Mouse (Mus musculus) limb, embryonic 15.5 days (tissue): ENCODE measurements around the gene Sstr2. TPM values are rescaled to one million over a fixed set of nuclear protein-coding genes. Genes with fewer than 3 reads are reported as not detected.

ENCODE experiments used
- ATAC-seq: fragments of 200-750 bp; cut with Nextera tagmentation; 2 replicates; pipeline ENCODE4 v1.8.0; 2017; ENCODE audit warnings: low read depth, moderate TSS enrichment; ENCODE audit not compliant: insufficient number of reproducible peaks, low FRiP score, low TSS enrichment
- H3K27ac ChIP-seq: fragments of 300-500 bp; sonication (generic); 2 replicates; pipeline ENCODE4 v1.5.1; 2015; ENCODE audit warnings: moderate library complexity, mild to moderate bottlenecking, inconsistent platforms
- H3K27me3 ChIP-seq: fragments of 300-500 bp; sonication (generic); 2 replicates; pipeline ENCODE4 v1.6.1; 2015; ENCODE audit warnings: inconsistent platforms
- H3K36me3 ChIP-seq: fragments of 300-500 bp; sonication (generic); 2 replicates; pipeline ENCODE4 v1.6.1; 2015; ENCODE audit warnings: inconsistent platforms
- H3K4me1 ChIP-seq: fragments of 300-500 bp; sonication (generic); 2 replicates; pipeline ENCODE4 v1.6.1; 2015; ENCODE audit warnings: inconsistent platforms
- H3K4me2 ChIP-seq: fragments of 300-500 bp; sonication (generic); 2 replicates; pipeline ENCODE4 v1.6.1; 2015; ENCODE audit warnings: mild to moderate bottlenecking, inconsistent platforms
- H3K4me3 ChIP-seq: fragments of 300-500 bp; sonication (generic); 2 replicates; pipeline ENCODE4 v1.5.1; 2015; ENCODE audit warnings: mild to moderate bottlenecking, inconsistent platforms
- H3K9ac ChIP-seq: fragments of 300-500 bp; sonication (generic); 2 replicates; pipeline ENCODE4 v1.6.1; 2015; ENCODE audit warnings: inconsistent platforms
- H3K9me3 ChIP-seq: fragments of 300-500 bp; sonication (generic); 2 replicates; pipeline ENCODE4 v1.6.1; 2016; ENCODE audit warnings: inconsistent platforms
- WGBS: fragments of 180-500 bp; shearing (Covaris S2); methylation state at CpG from one replicate; pipeline ENCODE4 v1.1.7; 2015; 5-methylcytosine and 5-hydroxymethylcytosine counted together
- polyA plus RNA-seq: library from polyadenylated mRNA; unstranded; fragments of >200 nt; fragmentation: Nextera tagmentation; extraction: Ambion mirVana; gene quantifications from 2 replicates; pipeline ENCODE4 v1.2.1, GENCODE M21; 2015

Sstr2 gene
- polyA plus RNA-seq, 1 experiment from 2014 or later = 1.0 TPM

DNA sequence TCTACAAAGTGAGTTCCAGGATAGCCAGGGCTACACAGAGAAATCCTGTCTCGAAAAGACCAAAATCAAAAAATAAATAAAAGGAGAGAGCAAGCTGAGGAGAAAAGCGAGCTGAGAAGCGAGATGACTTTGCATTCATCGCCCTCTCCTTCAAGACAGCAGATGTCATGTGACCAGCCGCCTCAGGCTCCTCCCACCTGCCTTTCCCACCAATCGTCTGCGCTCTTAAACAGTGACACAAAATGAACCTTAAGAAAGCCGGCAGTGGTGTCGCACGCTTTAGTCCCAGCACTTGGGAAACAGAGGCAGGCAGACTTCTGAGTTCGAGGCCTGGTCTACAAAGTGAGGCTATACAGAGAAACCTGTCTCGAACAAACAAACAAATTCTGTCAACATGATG, 11.6 kb upstream of the Sstr2 start:
- H3K4me3 ChIP-seq = no peak overlapping the region
- no peak overlapping the region for H3K27ac ChIP-seq
- no peaks in the 10 kb centered on the region for H3K9me3 ChIP-seq
- no peak overlapping the region for H3K4me2 ChIP-seq
- ATAC-seq = no peak
- WGBS = 97% methylated on average over 12 of the region's 12 CpGs
- peaks cover 18% of the 10 kb centered on the region for H3K4me1 ChIP-seq
- H3K9ac ChIP-seq = no peak overlapping the region
- H3K36me3 ChIP-seq = no peaks in the 10 kb centered on the region
- H3K27me3 ChIP-seq = no peaks in the 10 kb centered on the region

DNA sequence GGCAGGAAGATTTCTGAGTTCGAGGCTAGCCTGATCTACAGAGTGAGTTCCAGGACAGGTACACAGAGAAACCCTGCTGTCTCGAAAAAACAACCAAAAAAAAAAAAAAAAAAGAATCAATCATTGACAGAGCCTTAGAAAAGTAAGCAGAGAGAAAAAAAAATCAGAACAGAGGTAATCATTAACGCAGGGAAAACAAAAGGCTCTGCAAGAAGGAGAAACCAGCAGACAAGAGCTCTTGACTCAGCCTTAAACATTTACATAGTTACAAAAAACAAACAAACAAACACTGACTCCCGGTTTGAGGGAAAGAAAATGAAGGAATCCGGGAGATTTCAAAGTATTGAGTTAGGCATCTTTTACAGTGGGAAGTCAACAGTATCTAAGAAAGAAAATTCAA, 9.6 kb upstream of the Sstr2 start:
- no peak for ATAC-seq
- Histone ChIP-seq H3K27ac (no peak overlapping the region), H3K4me1 (peaks cover 11% of the 10 kb centered on the region), H3K9me3 (no peaks in the 10 kb centered on the region), H3K27me3 (no peaks in the 10 kb centered on the region), H3K4me3 (no peak overlapping the region), H3K4me2 (no peak overlapping the region), H3K9ac (no peak overlapping the region), H3K36me3 (no peaks in the 10 kb centered on the region)
- 82% methylated on average over 5 of the region's 5 CpGs for WGBS

DNA sequence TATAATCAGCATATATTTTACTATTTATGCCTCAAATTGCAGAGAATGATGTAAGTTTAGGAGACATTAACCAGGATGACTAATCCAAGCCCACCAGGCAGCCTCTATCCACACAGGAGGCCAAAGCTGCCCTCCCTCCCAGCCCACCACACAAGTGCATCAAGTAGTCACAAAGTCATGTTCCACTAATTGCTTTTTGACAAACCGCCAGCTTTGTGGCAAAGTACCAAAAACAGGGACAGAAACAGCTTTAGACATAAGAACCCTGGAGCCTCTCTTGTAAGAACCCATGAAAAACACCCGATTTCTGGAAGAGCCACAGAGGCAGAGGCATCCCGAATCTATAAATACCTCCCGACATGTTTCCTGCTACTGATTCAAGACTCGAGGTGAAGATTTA, 8.9 kb upstream of the Sstr2 start:
- H3K9me3 ChIP-seq = no peaks in the 10 kb centered on the region
- ATAC-seq = no peak
- no peak overlapping the region for H3K4me2 ChIP-seq
- H3K27ac ChIP-seq = no peak overlapping the region
- H3K4me3 ChIP-seq = no peak overlapping the region
- H3K9ac ChIP-seq = no peak overlapping the region
- no peaks in the 10 kb centered on the region for H3K36me3 ChIP-seq
- H3K27me3 ChIP-seq = 0 out of 2 replicates have a peak, but pooled peaks cover under 1% of the 10 kb centered on the region
- peaks cover 11% of the 10 kb centered on the region for H3K4me1 ChIP-seq
- WGBS = 39% methylated on average over 5 of the region's 5 CpGs

DNA sequence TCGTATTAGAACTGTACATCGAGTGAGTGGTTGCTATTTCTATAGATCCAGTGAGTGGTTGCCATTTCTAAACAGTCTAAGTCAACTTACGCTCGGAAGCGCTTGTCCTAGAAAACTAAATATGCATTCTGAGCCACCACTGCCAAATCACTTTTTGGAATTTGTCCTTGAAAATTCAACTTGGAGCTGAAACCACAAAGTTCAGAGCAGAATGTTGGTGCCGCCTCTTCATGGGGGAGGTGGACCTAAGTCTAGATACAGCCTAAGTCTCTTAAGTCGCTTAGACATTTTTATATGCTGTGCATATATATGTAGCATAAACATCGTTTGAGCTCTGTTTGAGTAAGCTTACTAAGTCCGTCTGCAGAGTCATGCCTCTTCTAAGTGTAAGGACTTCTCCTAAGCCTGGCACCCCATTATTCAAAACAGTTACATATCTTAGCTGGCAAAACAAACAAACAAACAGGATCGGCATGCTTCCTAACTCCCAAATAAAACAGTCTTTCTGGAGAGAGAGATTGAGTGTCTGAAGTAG, 8.0 kb upstream of the Sstr2 start:
- no peak overlapping the region for H3K4me2 ChIP-seq
- no peaks in the 10 kb centered on the region for H3K9me3 ChIP-seq
- no peak for ATAC-seq
- H3K27ac ChIP-seq = no peak overlapping the region
- H3K27me3 ChIP-seq = 0 out of 2 replicates have a peak, but pooled peaks cover 4% of the 10 kb centered on the region
- no peak overlapping the region for H3K9ac ChIP-seq
- no peaks in the 10 kb centered on the region for H3K36me3 ChIP-seq
- H3K4me3 ChIP-seq = no peak overlapping the region
- 80% methylated on average over 10 of the region's 10 CpGs for WGBS
- peaks cover 11% of the 10 kb centered on the region for H3K4me1 ChIP-seq

DNA sequence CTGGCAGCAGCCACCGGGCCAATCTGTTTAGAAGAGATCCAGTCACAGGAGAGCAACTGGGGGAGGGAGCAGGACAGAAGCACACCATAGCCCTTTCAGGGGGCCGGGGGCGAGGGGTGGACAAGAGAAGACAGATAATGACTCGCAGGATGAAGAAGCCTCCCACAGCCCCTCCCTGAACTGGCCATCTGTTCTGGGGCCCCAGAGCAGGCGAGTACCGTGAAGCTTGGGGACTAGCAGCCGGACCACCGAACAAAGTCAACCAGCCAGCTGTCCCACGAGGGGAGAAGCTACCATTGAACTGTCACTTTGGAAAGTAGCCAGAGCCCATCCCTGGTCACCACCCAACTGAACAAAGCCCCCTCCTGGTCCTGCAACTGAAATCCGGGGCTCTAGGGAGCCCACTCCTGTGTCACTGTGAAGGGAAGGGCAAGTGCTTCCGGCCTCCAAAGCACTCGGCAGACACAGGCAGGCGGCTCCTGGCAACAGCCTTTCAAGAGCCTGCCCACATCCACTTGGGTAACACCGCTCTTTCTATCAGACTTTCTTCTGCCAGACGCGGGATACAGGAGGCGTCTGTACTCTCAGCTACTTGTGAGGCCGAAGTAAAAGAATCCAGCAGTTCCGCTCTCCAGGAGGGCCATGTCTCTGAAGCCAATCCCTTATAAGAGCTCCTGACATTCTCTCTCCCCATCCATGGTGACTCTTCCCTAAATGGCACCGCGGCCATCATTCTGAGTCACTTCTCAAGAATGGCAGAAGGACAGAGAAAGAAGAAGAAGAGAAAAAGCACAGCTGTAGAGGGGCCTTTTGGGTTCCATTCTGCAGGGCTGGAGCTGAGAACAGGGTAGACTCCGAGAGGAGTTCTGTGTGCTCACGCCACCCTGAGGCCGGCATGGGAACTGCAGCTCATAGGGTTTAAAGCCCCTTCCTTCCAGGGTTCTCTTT, 7.2 kb upstream of the Sstr2 start:
- H3K27me3 ChIP-seq = 0 out of 2 replicates have a peak, but pooled peaks cover 4% of the 10 kb centered on the region
- H3K9me3 ChIP-seq = no peaks in the 10 kb centered on the region
- no peak overlapping the region for H3K27ac ChIP-seq
- ATAC-seq = no peak
- no peak overlapping the region for H3K4me3 ChIP-seq
- no peak overlapping the region for H3K9ac ChIP-seq
- H3K4me1 ChIP-seq = peaks cover 11% of the 10 kb centered on the region
- H3K36me3 ChIP-seq = no peaks in the 10 kb centered on the region
- WGBS = 25% methylated on average over 24 of the region's 24 CpGs
- H3K4me2 ChIP-seq = peak overlapping the region; percentile 19; the same call in 1 of the 2 replicates

DNA sequence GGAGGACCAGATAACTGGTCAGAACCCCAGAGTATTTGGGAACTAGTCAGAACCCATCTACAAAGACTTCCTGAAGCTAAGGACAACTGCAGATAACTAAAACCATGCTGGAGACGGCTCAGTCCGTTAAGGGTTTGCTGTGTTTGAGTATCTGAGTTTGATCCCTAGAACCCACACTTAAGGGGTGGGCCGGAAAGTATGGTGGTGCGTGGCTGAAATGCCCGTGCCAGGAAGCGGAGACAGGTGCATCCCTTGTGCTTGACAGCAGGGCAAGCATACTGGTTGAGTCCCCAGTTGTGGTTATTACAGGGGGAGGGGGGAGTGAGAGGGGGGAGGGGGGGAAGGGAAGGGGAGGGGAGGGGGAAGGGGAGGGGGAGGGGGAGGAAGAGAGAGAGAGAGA, 4.7 kb upstream of the Sstr2 start:
- peaks cover 24% of the 10 kb centered on the region for H3K27me3 ChIP-seq
- H3K9me3 ChIP-seq = no peaks in the 10 kb centered on the region
- no peaks in the 10 kb centered on the region for H3K36me3 ChIP-seq
- H3K4me3 ChIP-seq = no peak overlapping the region
- peaks cover 29% of the 10 kb centered on the region for H3K4me1 ChIP-seq
- WGBS = 71% methylated on average over 6 of the region's 6 CpGs
- H3K9ac ChIP-seq = no peak overlapping the region
- no peak overlapping the region for H3K4me2 ChIP-seq
- no peak overlapping the region for H3K27ac ChIP-seq
- no peak for ATAC-seq

DNA sequence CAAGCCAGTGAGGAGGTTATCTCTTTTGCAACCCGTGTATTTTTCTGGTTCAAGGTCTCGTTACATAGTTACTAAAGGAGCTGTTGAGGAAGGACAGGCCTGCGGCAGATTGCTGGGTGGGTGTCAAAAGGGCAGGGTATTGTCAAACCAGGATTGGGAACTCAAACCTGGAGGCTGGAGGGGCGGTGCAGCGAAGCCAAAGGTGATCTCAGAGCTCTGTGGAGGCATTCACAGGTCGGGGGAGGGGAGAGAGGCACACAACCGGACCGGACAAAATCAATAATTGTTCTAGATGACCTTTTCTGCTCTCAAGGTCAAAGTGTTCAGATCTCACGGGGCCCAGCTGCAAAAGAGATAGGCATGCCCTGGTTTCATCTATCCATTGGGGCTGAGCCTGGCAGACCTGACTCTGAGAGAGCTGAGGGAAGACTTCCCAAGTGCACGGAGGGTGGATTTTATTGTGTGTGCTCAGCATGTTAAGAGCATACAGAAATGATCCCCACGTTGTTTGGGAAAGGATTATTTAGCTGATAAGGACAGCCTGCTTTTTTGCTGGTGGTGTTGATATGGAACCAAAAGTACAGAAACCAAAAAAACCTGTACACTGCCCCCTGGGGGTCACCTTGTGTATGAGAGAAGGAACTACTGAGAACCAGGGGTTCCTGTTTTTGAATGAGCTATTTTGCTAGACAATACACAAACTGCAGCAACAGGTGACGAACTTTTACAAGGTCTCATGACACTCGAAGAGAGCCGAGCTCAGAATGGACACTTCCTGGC, 1.8 kb upstream of the Sstr2 start:
- H3K4me2 ChIP-seq = no peak overlapping the region
- H3K9ac ChIP-seq = no peak overlapping the region
- no peaks in the 10 kb centered on the region for H3K36me3 ChIP-seq
- peaks cover 47% of the 10 kb centered on the region for H3K27me3 ChIP-seq
- peaks cover 25% of the 10 kb centered on the region for H3K4me1 ChIP-seq
- H3K9me3 ChIP-seq = no peaks in the 10 kb centered on the region
- no peak overlapping the region for H3K27ac ChIP-seq
- ATAC-seq = no peak
- WGBS = 49% methylated on average over 14 of the region's 14 CpGs
- no peak overlapping the region for H3K4me3 ChIP-seq

DNA sequence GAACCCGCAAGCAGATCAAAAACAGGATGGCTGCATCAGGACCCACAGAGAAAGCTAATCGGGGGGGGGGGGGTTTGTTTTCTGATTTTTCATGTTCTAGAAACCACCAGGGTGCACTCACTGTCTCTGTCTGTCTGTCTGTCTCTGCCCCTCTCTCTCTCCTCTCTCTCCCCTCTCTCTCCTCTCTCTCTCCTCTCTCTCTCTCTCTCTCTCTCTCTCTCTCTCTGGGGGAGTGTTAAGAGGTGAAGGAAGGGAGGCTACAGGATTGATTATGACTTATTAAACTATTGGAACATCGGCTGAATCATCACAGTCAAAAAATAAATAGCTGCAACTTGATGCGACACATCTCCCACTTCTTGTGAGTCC, 855 bp upstream of the Sstr2 start:
- no peak overlapping the region for H3K9ac ChIP-seq
- no peaks in the 10 kb centered on the region for H3K9me3 ChIP-seq
- H3K27ac ChIP-seq = no peak overlapping the region
- no peak for ATAC-seq
- H3K4me3 ChIP-seq = peak overlapping the region; percentile 46
- peaks cover 24% of the 10 kb centered on the region for H3K4me1 ChIP-seq
- peak overlapping the region; percentile 90 for H3K4me2 ChIP-seq
- H3K36me3 ChIP-seq = no peaks in the 10 kb centered on the region
- H3K27me3 ChIP-seq = peaks cover 47% of the 10 kb centered on the region
- WGBS = 20% methylated on average over 4 of the region's 4 CpGs

DNA sequence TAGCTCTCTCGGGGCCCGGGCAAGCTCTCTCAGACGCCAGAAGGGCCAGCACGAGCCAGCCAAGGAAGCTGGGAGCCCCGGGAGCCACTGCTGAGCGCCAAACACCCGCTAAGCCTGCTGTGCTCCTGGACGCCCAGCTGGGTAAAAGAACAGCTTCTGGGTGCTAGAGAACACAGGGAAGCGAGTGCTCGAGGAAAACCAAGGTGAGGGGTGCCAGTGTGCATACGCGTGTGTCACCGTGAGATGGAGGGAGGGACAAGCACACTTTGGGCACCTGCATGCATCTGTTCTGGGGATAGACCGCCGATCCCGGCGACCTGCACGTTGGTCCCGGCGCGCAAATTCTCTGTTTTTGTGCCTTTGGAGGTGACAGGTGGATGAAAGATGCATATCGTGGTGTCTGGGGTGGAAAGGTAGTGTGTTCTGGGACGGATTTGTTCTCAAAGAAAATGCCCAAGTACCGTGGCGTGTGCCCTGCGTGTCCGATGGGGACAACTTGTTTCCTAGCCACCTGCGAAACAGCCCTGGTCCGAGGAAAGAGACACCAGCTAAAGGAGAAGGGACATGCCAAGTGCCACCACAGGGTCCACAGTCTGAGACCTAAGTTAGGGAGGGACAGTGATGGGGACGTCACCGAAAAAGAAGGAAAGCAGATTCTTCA, 408 bp downstream of the Sstr2 start:
- ATAC-seq = no peak

DNA sequence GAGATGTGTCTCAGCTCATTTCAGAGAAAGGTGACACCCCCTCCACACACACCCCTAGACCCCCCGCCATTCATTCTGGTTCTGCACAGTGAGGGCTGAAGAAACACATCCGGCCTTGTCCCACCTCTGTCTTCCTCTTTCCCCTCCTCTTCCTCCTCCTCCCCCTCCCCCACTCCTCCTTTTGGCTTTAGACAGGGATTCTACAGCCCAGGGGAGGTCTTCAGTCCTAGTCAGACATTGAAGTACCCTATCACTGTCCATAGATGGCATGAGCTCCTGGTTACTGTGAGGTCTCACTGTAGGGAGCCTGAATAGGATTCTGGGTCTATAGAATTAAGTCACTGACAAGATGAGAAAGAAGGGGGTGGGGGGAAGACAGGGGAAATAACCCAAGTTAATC, 1.9 kb downstream of the Sstr2 start:
- Histone ChIP-seq H3K27me3 (peaks cover 43% of the 10 kb centered on the region), H3K9ac (no peak overlapping the region), H3K36me3 (no peaks in the 10 kb centered on the region), H3K9me3 (no peaks in the 10 kb centered on the region), H3K27ac (no peak overlapping the region), H3K4me3 (no peak overlapping the region), H3K4me2 (no peak overlapping the region), H3K4me1 (peaks cover 24% of the 10 kb centered on the region)
- ATAC-seq = no peak
- WGBS = 56% methylated on average over 2 of the region's 2 CpGs

More for the DNA sequence above, 408 bp downstream of the Sstr2 start:
- no peak overlapping the region for H3K27ac ChIP-seq
- H3K27me3 ChIP-seq = peaks cover 47% of the 10 kb centered on the region
- H3K4me2 ChIP-seq = peak overlapping the region; percentile 90
- 3% methylated on average over 30 of the region's 31 CpGs for WGBS
- H3K9ac ChIP-seq = no peak overlapping the region
- peaks cover 24% of the 10 kb centered on the region for H3K4me1 ChIP-seq
- H3K36me3 ChIP-seq = no peaks in the 10 kb centered on the region
- H3K9me3 ChIP-seq = no peaks in the 10 kb centered on the region
- peak overlapping the region; percentile 46 for H3K4me3 ChIP-seq

DNA sequence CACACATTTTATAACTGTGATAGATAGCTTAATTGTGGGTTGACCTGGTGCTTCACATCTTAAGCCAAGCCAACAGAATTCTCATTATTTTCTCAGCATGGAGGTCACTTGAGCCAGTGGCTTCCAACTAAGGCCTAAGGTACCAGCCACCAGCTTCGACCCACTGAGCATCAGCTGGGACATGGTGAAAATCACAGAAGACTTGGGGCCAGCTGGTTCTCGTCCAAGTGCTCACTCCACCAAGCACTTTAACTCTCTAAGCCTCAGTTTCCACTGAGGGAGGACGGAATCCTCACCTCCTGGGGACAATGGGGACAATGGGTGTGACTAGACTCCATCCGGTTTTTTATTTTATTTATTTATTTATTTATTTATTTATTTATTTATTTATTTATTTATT, 2.9 kb downstream of the Sstr2 start:
- Histone ChIP-seq H3K36me3 (no peaks in the 10 kb centered on the region), H3K4me3 (no peak overlapping the region), H3K27me3 (peaks cover 42% of the 10 kb centered on the region), H3K27ac (no peak overlapping the region), H3K9me3 (no peaks in the 10 kb centered on the region), H3K9ac (no peak overlapping the region), H3K4me2 (no peak overlapping the region), H3K4me1 (peaks cover 24% of the 10 kb centered on the region)
- ATAC-seq = no peak
- 87% methylated on average over 4 of the region's 4 CpGs for WGBS
